Mouse (Mus musculus) embryonic facial prominence, embryonic 13.5 days (tissue): Measurements from ENCODE around the gene Irf9. TPM values are rescaled to one million over a fixed set of nuclear protein-coding genes. Genes with fewer than 3 reads are reported as not detected.

Source experiments
- ATAC-seq: fragments of 200-750 bp; cut with Nextera tagmentation; 2 replicates; pipeline ENCODE4 v1.8.0; 2017; ENCODE audit warnings: low read depth; ENCODE audit not compliant: insufficient number of reproducible peaks, insufficient read depth, low FRiP score, low TSS enrichment
- H3K27ac ChIP-seq: fragments of 300-500 bp; sonication (generic); 2 replicates; pipeline ENCODE4 v1.5.1; 2015; ENCODE audit warnings: moderate library complexity, mild to moderate bottlenecking, inconsistent platforms
- H3K27me3 ChIP-seq: fragments of 300-500 bp; sonication (generic); 2 replicates; pipeline ENCODE4 v1.6.1; 2015; ENCODE audit warnings: mild to moderate bottlenecking, inconsistent platforms
- H3K36me3 ChIP-seq: fragments of 300-500 bp; sonication (generic); 2 replicates; pipeline ENCODE4 v1.6.1; 2015; ENCODE audit warnings: mild to moderate bottlenecking, inconsistent platforms
- H3K4me1 ChIP-seq: fragments of 300-500 bp; sonication (generic); 2 replicates; pipeline ENCODE4 v1.6.1; 2015; ENCODE audit warnings: inconsistent platforms
- H3K4me2 ChIP-seq: fragments of 300-500 bp; sonication (generic); 2 replicates; pipeline ENCODE4 v1.6.1; 2015; ENCODE audit warnings: moderate library complexity, mild to moderate bottlenecking, inconsistent platforms
- H3K4me3 ChIP-seq: fragments of 300-500 bp; sonication (generic); 2 replicates; pipeline ENCODE4 v1.5.1; 2015; ENCODE audit warnings: mild to moderate bottlenecking, inconsistent platforms
- H3K9ac ChIP-seq: fragments of 300-500 bp; sonication (generic); 2 replicates; pipeline ENCODE4 v1.6.1; 2015; ENCODE audit warnings: mild to moderate bottlenecking, inconsistent platforms
- H3K9me3 ChIP-seq: fragments of 300-500 bp; sonication (generic); 2 replicates; pipeline ENCODE4 v1.6.1; 2016; ENCODE audit warnings: inconsistent platforms
- WGBS: fragments of 180-500 bp; shearing (Covaris S2); methylation state at CpG from one replicate; pipeline ENCODE4 v1.1.7; 2015; ENCODE audit warnings: mixed read lengths; 5-methylcytosine and 5-hydroxymethylcytosine counted together
- polyA plus RNA-seq: library from polyadenylated mRNA; unstranded; fragments of >200 nt; fragmentation: Nextera tagmentation; extraction: Ambion mirVana; gene quantifications from 2 replicates; pipeline ENCODE4 v1.2.1, GENCODE M21; 2015

The Irf9 gene
- polyA plus RNA-seq, 1 experiment from 2014 or later = 10.5 TPM

DNA sequence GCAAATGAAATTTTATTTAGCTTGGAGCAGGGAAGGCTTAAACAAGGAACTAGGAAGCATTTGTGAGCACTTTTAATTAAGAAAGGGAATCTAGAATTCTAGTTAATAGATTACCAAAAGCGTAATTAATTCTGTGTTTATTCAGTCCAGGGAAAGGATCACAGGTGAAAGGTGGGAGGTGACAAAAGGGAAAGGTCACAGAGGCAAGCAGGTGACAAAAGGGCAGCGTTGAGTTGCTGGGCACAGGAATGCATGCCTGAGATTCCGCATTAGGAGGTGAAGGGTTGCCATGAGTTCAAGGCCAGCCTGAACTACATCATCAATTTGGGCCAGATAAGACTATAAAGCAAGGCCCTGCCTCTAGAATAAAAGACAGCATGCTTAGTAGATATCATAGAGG, 35.9 kb upstream of the Irf9 start:
- no peak overlapping the region for H3K4me3 ChIP-seq
- WGBS = 95% methylated on average over 3 of the region's 3 CpGs
- ATAC-seq = no peak

GRCm38 (mm10) chr14:55570588-55570987, 32.8 kb upstream of the Irf9 start:
- H3K9ac ChIP-seq = no peak overlapping the region
- ATAC-seq = no peak
- H3K9me3 ChIP-seq = no peaks in the 10 kb centered on the region
- no peak overlapping the region for H3K27ac ChIP-seq
- peaks cover 47% of the 10 kb centered on the region for H3K36me3 ChIP-seq
- 0 out of 2 replicates have a peak, but pooled peaks cover 4% of the 10 kb centered on the region for H3K4me1 ChIP-seq
- no peak overlapping the region for H3K4me3 ChIP-seq
- no peak overlapping the region for H3K4me2 ChIP-seq
- WGBS = 91% methylated on average over 2 of the region's 2 CpGs
- H3K27me3 ChIP-seq = no peaks in the 10 kb centered on the region

More for the DNA sequence above, 35.9 kb upstream of the Irf9 start:
- Histone ChIP-seq H3K9ac (no peak overlapping the region), H3K27ac (no peak overlapping the region), H3K4me1 (no peaks in the 10 kb centered on the region), H3K27me3 (no peaks in the 10 kb centered on the region), H3K9me3 (no peaks in the 10 kb centered on the region), H3K36me3 (peaks cover 71% of the 10 kb centered on the region), H3K4me2 (no peak overlapping the region)

DNA sequence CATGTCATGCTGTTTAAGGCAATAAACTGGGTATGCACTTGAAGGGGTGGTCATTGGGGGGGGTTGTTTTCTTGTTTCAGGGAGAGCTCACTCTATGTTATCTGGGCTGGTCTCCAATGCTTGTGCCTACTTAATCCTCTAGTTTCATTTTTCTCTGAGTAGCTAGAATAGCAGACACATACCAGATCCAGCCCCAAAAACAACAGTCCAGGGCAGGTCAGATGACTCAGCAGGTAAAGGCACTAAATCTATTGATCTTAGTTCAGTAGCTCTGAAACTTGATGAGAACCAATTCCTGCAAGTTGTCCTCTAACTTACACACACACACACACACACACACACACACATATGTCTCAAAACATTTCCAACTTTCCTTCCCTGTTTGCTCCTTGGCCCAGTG, 31.6 kb upstream of the Irf9 start:
- peaks cover 35% of the 10 kb centered on the region for H3K36me3 ChIP-seq
- no peak for ATAC-seq
- no peak overlapping the region for H3K4me2 ChIP-seq

GRCm38 (mm10) chr14:55575302-55575701, 28.1 kb upstream of the Irf9 start, which contains the start of gene Fitm1:
Fitm1 (plus strand) TSS chr14:55575617.
- no peak within 1 kb of the TSS for H3K4me3 ChIP-seq
- H3K27ac ChIP-seq = no peak within 1 kb of the TSS
- no peak within 1 kb of the TSS for H3K4me2 ChIP-seq
- no peaks in the 10 kb centered on the region for H3K27me3 ChIP-seq
- no peak for ATAC-seq
- WGBS = 77% methylated on average over 8 of the region's 8 CpGs
- H3K9ac ChIP-seq = 0 out of 2 replicates have a peak within 1 kb of the TSS, but pooled peaks have one; percentile 32
- H3K4me1 ChIP-seq = peaks cover 14% of the 10 kb centered on the region
- H3K9me3 ChIP-seq = no peaks in the 10 kb centered on the region
- peaks cover 12% of the 10 kb centered on the region; the same call in 1 of the 2 replicates for H3K36me3 ChIP-seq

More for the DNA sequence above, 31.6 kb upstream of the Irf9 start:
- Histone ChIP-seq H3K9me3 (no peaks in the 10 kb centered on the region), H3K4me1 (0 out of 2 replicates have a peak, but pooled peaks cover 5% of the 10 kb centered on the region), H3K27me3 (no peaks in the 10 kb centered on the region), H3K27ac (no peak overlapping the region), H3K4me3 (no peak overlapping the region), H3K9ac (no peak overlapping the region)

GRCm38 (mm10) chr14:55575711-55576110, 27.7 kb upstream of the Irf9 start:
- Histone ChIP-seq H3K4me1 (peaks cover 14% of the 10 kb centered on the region), H3K27me3 (no peaks in the 10 kb centered on the region), H3K36me3 (peaks cover 13% of the 10 kb centered on the region), H3K4me2 (no peak overlapping the region), H3K27ac (no peak overlapping the region), H3K9me3 (no peaks in the 10 kb centered on the region), H3K9ac (0 out of 2 replicates have a peak overlapping the region, but pooled peaks have one; percentile 32), H3K4me3 (no peak overlapping the region)
- no peak for ATAC-seq
- WGBS = 67% methylated on average over 13 of the region's 13 CpGs

GRCm38 (mm10) chr14:55576376-55576775, 27.0 kb upstream of the Irf9 start:
- H3K36me3 ChIP-seq = peaks cover 16% of the 10 kb centered on the region
- no peak overlapping the region for H3K4me2 ChIP-seq
- H3K4me1 ChIP-seq = peaks cover 14% of the 10 kb centered on the region
- ATAC-seq = no peak
- no peak overlapping the region for H3K27ac ChIP-seq
- 74% methylated on average over 16 of the region's 16 CpGs for WGBS
- H3K9ac ChIP-seq = no peak overlapping the region
- H3K27me3 ChIP-seq = no peaks in the 10 kb centered on the region
- H3K9me3 ChIP-seq = no peaks in the 10 kb centered on the region
- no peak overlapping the region for H3K4me3 ChIP-seq

- Histone ChIP-seq H3K27me3 (no peaks in the 10 kb centered on the region), H3K4me2 (peak within 1 kb of the TSS; percentile 73), H3K4me3 (peak within 1 kb of the TSS; percentile 82), H3K36me3 (peaks cover 26% of the 10 kb centered on the region), H3K4me1 (peaks cover 14% of the 10 kb centered on the region), H3K9me3 (no peaks in the 10 kb centered on the region), H3K27ac (peak within 1 kb of the TSS; percentile 78), H3K9ac (peak within 1 kb of the TSS; percentile 95)
- under 1% methylated on average over 27 of the region's 32 CpGs for WGBS
- ATAC-seq = peak; percentile 89
Observed at GRCm38 (mm10) chr14:55577871-55578667, 25.3 kb upstream of the Irf9 start, which contains the start of gene Psme1. Psme1 (plus strand) TSS chr14:55578123.

GRCm38 (mm10) chr14:55578668-55579269, 24.6 kb upstream of the Irf9 start:
- Histone ChIP-seq H3K36me3 (peaks cover 26% of the 10 kb centered on the region), H3K27ac (peak overlapping the region; percentile 78), H3K9me3 (no peaks in the 10 kb centered on the region), H3K27me3 (no peaks in the 10 kb centered on the region), H3K4me2 (peak overlapping the region; percentile 73), H3K4me3 (peak overlapping the region; percentile 82), H3K4me1 (peaks cover 14% of the 10 kb centered on the region), H3K9ac (peak overlapping the region; percentile 95)
- WGBS = 27% methylated on average over 6 of the region's 6 CpGs
- peak; percentile 34 for ATAC-seq

- WGBS = 84% methylated on average over 23 of the region's 23 CpGs
- ATAC-seq = no peak
- 0 out of 2 replicates have a peak overlapping the region, but pooled peaks have one; percentile 73 for H3K4me2 ChIP-seq
Observed at GRCm38 (mm10) chr14:55579511-55580496, 23.6 kb upstream of the Irf9 start.

GRCm38 (mm10) chr14:55580731-55581130, 22.6 kb upstream of the Irf9 start:
- Histone ChIP-seq H3K9ac (no peak overlapping the region), H3K4me2 (no peak overlapping the region), H3K4me1 (peaks cover 24% of the 10 kb centered on the region), H3K36me3 (peaks cover 26% of the 10 kb centered on the region), H3K9me3 (no peaks in the 10 kb centered on the region), H3K4me3 (no peak overlapping the region), H3K27me3 (peaks cover 9% of the 10 kb centered on the region; the same call in 1 of the 2 replicates), H3K27ac (no peak overlapping the region)
- WGBS = 96% methylated on average over 16 of the region's 16 CpGs
- ATAC-seq = no peak

More at GRCm38 (mm10) chr14:55579511-55580496, 23.6 kb upstream of the Irf9 start:
- Histone ChIP-seq H3K36me3 (peaks cover 26% of the 10 kb centered on the region), H3K27me3 (peaks cover 7% of the 10 kb centered on the region; the same call in 1 of the 2 replicates), H3K4me1 (peaks cover 20% of the 10 kb centered on the region), H3K4me3 (0 out of 2 replicates have a peak overlapping the region, but pooled peaks have one; percentile 3), H3K9ac (no peak overlapping the region; the same call in 1 of the 2 replicates), H3K27ac (no peak overlapping the region), H3K9me3 (no peaks in the 10 kb centered on the region)
